Mouse (Mus musculus): ENCODE data around the gene Srp9.
A peak's percentile ranks its signal among the peaks of the same experiment; 100 is the strongest.

Gene Srp9

DNA sequence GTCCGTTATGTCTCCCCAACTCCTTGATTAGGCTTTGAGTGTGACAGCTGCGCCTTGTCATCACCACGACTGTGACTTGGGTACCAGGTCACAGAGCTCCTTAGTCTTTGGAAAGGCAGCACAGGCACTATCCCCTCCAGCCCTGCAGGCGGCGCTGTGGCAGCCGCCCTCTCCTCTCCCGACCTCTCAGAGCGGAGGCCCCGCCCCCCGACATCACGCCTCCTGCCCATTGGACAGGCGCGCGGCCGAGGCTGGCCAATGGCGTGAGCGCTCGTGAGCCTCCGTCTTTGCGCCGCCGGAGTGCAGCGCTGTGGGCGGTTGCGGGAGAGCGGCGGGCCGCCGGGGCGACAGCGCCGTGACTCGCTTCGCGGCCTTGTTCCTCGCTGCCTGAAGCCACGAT is at the start of gene Srp9:
TSS of gene Srp9 (plus strand) at position 232 of the 400 bp plus-strand sequence.
- DNase-seq (ENCODE audit: low spot score in 2 of 2): peak; percentile 98

DNA sequence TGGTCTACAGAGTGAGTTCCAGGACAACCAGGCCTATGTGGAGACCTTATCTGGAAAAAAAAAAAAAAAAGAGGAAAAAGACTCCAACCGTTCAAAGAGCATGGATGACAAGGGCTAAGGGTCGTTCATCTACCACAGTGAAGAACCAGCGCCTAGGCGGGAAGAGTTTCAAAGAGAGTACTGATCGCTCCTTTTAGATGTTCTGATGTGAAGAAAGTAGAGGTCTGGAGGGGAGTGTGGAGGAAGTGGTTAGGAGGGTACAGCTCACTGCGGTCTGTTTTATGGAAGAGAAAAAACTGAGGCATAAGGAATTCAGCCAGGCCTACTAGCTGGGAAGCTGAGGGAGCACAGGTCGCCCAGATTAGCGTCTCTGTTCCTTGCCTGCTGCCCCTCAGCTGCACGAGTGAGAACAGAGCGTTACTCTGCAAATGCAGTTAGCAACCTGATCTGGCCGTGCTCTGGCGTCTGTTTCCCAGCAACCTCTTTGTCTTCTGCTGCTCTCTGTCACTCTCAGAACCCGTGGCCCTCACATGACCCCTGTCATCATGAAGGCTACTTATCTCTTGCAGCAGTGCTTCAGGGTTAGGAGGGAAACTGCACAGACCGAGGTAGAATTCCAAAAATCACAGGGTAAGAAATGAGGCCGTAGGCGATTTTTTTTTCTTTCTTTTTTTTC is 42.7 kb upstream of the Srp9 start:
- no peak for DNase-seq (ENCODE audit: low spot score in 2 of 2)

DNA sequence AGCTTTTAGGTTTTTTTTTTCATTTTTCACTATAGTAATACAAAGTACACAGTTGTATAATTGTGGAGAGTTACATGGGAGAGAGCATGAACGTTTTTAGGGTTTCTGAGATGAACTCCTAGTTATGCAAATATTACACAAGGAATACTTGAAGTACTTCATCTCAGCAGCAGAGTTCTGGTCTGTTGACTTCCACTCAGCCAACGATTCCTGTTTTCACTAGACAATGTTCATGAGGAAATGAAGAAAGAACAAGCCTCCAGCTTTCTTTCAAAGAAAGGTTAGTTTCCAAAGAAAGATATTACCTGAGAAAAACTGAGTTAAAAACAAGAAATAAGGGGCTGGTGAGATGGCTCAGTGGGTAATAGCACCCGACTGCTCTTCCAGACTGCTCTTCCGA is 41.1 kb upstream of the Srp9 start:
- DNase-seq (ENCODE audit: low spot score in 2 of 2): no peak

DNA sequence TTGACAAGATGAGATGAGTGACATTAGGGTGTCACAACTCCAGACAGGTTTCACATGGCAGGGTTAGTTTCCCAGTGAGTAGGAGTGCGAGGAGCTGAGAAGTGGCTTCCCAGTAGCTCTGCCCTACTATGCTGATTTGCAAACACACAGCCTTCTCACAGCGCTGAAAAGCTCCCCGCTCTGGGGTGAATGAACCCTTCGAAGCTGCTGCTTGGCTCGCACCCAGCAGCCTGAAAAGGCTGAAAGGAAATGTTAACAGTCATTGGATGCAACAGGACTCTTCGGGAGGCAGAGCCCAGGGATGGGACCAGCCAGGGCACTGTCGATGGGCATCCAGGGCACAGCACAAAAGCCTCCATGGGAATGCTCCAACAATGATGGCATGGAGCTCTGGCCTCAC is 37.8 kb upstream of the Srp9 start:
- DNase-seq (ENCODE audit: low spot score in 2 of 2): no peak

DNA sequence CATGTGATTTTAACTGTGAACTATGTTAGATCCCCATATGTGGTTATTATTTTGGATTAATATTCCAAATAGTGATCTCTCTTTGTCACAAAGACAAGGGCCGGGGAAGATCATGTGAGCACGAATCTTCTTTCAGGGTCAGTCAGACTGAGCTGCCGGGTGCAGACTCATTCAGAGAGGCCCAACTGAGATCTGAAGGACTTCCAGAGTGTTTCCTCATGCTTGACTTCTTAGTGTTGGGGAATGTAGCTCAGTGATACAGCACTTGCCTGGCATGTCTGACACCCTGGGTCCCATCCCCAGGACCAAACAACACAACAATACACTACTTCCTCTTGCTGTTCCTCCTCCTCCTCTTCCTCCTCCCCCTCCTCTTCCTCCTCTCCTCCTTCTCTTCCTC is 37.2 kb upstream of the Srp9 start:
- no peak for DNase-seq (ENCODE audit: low spot score in 2 of 2)

DNA sequence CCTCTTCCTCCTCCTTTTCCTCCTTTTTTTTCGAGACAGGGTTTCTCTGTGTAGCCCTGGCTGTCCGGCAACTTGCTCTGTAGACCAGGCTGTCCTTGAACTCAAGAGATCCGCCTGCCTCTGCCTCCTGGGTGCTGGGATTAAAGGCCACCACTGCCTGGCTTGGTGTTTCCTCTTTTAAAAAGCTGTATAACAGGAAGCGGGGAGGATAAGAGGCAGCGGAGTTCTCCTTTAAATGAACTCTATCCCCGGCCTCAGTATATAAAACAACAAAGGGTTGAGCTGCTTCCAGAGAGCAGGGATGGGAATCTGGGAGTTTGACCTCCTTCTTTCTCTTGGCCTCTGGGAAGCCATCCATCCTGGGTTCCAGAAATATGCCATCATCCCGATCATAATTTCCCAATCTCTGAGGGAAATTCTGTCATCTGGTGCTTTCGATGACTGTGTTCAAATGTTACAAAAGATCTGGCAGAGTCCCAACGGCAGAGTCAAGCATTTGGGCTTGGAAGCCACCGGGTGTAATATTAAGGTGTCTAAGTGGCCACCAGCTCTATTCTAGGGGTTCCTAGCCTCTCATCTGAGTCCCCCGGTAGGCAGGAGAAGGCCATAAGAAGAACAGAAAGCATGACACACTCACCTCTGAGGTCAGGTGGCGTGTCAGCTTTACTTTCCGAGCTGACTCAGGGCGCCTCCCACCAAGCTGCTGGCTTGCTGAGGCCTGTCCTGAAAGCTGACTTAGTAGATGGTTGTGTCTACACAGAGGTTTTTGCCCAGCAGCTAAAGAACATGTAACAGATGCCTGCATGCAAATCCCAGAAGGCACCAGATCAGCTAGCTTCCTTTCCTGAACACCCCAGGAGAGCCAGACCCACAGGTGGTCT is 36.5 kb upstream of the Srp9 start:
- peak in 1 of 2 experiments; percentile 8 for DNase-seq (ENCODE audit: low spot score in 2 of 2)

DNA sequence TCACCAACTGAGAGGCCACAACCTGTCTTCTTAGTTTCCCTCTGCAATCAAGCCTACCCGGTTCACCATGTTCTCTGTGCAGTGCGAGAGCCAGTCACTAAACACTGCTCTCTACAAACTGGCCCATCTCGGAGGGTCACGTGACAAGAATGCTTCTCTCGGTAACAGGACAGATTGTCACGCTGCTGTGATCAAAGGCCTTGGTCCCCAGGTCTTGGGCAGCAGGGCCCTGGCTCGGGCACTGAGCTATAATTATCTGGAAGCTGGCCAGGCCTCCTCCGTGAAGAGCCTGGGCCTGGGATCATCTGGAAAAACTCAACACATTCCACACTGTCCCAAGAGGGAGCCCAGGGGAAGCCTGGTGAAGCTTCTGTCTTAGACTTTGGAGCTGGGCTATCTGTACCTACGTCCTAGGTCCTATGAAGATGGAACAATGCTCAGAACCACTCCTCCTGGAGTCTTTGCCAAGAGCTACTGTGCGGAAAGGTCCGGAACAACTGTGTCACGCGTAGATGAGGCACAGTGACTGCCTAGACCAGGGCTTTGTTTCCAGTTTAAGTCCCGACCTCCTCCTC is 35.6 kb upstream of the Srp9 start:
- no peak for DNase-seq (ENCODE audit: low spot score in 2 of 2)

DNA sequence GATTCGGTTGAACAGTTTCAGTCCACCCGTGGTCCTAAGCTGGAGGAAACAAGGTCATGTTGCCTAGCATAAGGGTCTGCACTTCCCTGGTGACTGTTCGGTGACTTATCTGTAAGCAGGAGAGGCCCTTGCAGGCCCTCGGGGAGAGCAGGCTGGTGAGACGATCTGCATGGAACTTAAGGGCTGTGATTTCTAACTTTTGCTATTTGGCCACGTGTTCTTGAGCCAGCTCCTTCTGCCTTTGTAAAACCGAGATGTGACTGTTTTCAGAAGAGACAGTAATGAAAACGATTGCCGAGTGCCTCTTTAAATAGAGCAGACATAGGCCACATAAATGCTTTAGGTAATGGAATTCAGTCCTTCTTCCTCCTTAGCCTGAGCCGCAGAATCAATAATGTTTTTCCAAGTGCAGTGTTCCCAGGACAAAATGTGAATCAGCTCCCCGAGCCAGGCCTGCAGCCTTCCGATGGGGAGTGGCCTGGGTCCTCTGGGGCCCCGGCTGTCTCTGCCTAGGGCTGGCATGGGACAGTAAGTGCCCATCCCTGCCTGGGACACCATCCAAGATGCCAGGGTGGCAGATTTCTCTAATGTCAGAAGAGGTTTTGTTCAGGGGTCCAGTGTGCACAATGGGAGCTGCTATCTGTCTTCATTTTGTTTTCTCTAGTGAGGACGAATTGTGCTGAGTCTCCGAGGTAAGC is 34.8 kb upstream of the Srp9 start:
- DNase-seq (ENCODE audit: low spot score in 2 of 2): no peak

DNA sequence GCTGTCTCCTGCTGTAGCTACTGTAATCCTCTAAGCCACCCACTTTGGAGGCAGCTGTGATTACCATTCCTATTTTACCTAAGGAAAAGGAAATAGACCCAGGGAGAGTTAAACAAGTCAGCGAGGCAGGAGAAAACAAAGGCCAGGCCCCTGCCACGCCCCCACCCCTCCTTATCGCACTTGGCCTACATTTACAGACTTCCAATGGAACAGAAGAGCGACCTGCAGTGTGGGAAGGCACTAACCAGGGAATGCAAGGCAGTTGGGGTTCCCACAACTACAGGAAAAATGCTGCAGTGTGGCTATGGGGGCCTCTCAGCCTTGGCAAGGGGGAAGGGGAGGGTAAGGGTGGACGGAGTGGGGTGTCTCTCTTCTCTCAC is 34.2 kb upstream of the Srp9 start:
- no peak for DNase-seq (ENCODE audit: low spot score in 2 of 2)

DNA sequence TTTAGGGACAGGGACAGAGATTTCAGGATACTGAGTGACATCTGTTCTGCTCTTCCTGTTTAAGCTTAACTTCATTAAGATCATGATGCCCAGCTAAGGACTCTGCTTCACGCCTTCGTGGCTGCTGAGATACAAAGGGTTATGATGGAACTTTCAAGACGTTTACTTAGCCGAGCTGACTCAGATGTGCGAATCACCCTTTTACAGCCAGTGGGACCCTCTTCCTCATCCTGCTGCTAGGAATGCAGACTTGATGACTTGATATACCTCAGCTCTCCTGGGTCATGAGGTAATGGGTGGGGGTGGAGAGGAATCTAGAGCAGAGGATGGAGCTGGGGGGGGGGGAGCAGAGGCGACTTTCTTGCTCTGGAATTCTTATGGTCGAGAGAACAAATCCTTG is 33.3 kb upstream of the Srp9 start:
- DNase-seq (ENCODE audit: low spot score in 2 of 2): no peak

DNA sequence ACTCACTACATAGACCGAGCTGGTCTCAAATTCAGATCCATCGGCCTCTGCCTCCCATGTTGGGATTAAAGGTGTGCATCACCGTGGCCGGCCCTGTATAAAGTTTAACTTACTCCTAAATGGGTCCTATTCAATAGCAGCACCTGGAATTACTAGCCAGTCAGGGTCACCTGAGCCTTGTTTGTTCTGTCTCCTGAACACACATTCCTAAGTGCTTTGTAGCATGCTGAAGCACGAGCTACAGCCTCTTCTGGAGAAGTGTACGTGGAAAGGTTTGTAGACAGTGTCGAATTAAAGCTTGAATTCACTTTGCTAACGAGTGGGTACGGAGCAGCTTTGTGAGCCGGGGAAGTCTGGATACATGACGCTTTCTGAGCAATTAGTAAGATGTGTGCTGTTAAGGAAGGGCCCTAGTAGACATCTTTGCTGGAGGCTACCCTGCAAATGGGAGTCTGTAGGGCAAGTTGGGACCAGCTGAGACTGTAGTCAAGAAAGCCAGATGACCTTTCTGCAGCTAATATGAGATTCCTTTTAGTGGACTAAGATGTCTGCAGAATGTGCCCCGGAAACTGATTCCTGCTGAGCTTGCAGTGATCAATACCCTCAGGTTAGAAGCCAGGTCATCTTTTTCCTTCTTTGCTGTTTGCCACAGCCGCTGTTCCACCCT is 32.7 kb upstream of the Srp9 start:
- no peak for DNase-seq (ENCODE audit: low spot score in 2 of 2)

DNA sequence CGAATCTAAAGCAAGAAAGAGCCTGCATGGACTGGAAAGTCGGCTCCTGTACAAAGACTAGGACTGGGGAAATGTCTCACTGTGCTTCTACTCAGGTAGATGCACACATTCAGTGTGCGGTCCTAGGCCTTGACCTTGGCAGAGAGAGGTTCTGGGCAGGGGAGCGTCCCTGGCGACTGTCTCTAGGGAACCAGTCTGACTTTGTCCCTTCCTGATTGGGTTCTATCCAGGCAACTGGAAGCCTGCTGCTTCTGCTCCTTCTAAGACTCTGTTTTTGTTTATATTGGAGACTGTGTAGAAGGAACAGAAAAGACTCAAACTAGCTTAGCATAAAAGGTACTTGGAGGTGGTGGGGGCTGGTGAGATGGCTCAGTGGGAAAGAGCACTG is 32.1 kb upstream of the Srp9 start:
- DNase-seq (ENCODE audit: low spot score in 2 of 2): no peak

DNA sequence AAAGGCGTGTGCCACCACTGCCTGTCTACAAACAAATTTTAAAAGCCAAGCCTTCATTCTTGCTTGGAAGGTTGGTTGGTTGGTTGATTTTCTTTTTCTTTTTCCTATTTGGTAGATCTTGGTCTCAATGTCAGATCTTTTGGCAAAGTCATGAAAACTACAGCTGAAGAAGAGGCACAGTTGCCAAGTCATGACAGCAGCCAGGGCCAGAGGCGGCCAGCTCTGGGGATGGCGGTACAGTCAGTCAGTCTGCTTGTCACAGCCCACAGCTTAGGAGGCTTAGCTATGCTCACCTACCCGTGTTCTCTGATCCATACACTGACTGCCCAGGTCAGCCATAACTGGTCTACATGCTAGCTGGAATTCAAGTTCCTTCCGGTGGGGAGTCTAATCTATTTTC is 31.1 kb upstream of the Srp9 start:
- no peak for DNase-seq (ENCODE audit: low spot score in 2 of 2)

DNA sequence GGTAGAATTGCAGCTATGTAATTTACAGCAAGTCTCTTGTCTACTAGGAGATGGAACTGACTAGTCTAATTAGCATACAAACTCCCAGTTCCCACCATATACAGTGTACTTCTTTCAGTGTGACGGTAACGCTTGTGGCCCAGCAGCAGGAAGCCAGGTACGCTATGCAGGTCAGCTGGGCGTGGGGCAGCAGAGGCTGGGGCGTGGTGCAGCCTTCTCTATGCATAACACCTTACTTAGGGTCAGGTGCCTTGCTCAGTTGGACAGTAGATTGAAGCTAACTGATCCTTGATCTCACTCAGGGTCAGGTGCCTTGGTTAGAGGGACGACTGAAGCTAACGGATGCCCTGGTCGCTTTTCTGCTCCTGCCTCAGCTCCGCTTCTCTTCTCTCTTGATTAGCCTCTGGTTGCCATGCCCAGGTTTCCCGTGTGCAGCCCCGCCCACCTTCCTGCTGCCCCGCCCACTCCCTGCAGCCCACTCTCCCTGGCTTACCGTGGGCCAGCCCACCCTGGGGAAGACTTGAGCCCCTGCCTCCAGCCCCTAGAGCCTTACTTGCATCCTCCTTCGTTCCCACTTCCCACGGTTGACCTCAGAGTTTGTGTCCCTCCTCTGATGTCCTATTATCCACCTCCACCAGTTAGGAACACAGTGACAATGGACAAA is 29.9 kb upstream of the Srp9 start:
- DNase-seq (ENCODE audit: low spot score in 2 of 2): no peak

DNA sequence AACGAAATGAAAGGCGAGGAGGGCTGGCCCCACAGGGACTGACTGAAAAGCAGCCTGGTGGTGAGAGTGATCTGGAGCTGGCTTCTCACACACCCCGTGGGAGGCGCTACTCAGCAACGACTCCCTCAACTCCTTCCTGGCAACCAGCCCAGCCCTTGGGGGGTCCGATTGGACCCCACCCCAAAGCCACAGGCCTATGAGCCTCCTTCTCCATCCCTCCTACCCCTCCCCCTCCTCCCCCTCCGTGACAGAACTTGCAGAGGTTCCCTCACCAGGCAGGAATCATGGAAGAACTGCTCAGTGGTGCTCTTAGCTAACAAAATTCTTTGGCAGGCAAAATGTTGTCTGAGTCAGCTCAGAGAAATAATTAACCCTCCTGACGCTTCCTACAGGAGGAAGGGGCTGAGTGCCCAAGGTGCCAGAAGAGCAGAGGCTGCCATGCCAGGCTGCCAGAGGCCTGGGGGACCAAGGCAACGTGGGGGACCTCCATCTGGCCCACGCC is 29.2 kb upstream of the Srp9 start:
- no peak for DNase-seq (ENCODE audit: low spot score in 2 of 2)

DNA sequence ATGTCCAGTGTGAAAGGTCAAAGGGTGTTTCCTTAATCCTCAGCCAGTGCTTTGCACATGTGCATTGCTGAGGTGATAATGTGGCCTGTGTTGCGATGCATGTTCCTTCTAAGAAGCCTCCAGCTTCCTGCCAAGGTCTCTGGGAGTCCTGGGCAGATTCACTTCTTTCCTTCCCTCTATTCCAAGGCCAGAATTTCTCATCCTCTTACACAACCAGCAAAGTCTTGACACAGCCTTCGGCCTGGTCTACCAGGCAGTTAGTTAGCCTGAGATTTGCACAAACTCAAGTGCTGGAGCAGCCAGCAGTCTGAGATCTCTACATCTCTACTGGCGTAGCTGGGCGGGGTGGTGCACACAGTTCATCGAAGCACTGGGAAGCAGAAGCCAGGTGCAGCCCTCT is 27.8 kb upstream of the Srp9 start:
- DNase-seq (ENCODE audit: low spot score in 2 of 2): no peak

DNA sequence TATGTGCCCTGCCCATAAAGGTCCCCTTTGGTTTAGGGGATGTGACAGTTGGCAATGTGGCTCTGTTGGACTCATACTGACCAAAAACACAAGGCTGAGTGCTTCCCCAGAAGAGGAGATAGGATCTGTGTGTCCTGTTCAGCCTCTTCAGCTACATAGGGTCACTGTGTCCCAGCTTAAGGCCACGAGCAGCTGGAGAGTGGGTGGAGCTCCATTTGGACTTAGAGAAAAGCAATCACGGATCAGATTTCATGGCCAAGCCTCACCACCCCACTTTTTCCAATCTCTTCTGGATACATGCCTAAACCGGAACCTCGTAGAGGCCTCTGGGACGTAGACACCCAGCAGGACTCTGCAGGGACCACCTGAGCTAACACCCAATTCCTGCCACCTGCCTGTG is 25.5 kb upstream of the Srp9 start:
- DNase-seq (ENCODE audit: low spot score in 2 of 2): no peak

DNA sequence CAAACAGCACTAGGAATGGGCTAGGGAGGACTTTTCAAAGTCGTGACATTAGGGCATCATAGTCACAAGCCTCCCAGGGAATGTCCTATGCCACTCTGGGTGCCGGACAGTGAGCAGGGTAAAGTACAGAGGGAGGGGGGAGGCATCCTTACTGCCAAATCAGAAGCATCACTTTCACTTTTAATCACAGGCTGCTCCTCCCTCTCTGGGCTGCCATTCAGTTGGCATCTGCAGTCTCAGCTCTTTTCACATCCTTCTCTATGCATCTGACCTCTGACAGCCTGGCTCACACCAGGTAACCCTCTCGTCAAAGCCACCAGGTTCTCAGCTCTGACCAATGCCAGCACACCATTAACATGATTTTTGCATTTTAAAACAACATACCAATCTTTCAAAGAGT is 24.1 kb upstream of the Srp9 start:
- no peak for DNase-seq (ENCODE audit: low spot score in 2 of 2)

DNA sequence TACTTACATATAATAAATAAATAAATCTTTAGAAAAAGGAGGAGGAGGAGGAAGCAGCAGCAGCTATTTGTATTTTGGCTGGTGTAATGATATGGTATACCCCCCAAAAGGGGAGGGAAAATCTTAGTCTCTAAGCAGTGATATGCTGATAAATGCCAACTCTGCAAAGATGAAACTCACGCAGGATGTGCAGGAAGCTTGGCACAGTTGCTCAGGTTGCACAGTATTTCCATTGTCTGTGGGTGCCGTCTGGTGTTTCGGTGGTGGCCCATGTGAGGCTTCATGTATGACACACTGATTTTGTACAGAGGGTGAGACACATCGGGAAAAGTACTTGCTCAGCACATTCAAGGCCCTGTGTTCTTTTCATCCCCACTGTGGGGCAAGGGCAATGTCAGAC is 23.1 kb upstream of the Srp9 start:
- DNase-seq (ENCODE audit: low spot score in 2 of 2): no peak

DNA sequence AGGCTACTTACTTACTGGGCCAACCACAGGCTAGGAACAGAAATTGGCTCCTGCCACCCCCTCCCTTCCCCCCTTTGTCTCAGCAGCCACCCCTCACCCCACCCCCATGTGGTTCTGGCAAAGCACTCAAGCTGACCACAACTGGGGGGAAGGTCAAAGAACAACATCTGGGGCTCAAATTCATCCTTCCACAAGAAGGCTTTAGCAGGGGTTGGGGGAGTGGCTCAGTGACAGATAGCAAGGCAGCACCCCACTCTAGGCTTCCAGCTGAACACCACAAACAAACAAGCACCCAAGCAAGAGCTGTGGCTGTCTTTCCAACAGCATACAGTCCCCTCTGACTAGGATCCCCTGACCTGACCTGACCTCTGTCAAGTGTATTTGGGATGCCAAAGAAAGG is 21.8 kb upstream of the Srp9 start:
- no peak for DNase-seq (ENCODE audit: low spot score in 2 of 2)

DNA sequence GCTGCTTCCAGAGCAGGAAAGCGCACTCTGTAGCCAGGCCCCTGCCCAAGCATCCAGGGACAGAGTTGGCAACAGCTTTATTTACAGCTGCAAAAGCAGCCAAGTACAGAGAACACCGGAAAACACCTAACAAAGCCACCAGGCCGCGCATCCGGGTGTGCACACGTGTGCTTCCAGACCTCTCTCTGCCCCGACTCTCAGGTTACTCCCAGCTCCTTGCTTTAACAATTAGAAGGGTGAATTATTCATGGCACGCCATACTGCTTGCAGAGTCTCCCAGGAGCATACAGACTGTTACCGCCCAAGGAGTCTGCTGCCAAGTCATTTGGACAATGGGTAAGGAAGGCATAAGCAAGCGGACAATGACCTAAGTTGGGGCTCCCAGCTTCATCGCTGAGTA is 21.1 kb upstream of the Srp9 start:
- no peak for DNase-seq (ENCODE audit: low spot score in 2 of 2)
